Mouse (Mus musculus): ENCODE measurements around the gene Glb1.

The Glb1 gene

DNA sequence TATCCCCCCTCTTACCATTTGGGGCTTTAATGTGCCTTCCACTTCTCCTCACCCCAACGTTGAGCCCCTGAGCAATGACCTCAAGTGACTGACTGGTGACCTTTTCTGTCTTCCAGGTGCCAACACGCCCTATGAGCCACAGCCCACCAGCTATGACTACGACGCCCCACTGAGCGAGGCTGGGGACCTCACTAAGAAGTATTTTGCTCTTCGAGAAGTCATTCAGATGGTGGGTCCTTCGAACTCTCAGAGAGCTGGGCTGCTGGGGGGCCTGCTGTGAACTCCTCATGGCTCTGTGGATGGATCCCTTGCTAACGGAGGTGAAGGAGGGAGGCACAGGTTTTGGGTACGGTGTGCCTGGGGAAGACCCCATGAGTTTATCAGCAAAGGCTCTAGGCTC, 42.0 kb downstream of the Glb1 start:
- DNase-seq (ENCODE audit: low read depth, low spot score) = no peak

DNA sequence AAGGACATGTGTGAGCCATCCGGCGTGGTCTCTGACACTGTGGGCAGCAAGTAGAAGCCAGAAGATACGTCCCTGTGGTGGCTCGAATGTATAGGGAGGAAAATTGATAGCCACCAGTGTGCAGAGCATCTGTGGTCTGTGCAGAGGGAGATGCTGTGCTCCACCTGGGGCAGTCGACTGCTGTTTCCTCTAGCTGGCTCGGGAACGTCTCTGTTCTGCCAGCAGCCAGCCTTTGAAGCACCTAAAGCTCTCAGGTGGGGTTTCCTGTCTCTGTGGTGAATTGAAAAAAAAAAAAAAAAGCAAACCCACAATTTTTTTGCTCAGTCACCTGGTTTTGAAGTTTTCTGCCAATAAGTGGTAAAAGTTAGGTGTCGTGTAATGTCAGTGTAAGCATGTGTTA, 42.5 kb downstream of the Glb1 start:
- no peak for DNase-seq (ENCODE audit: low read depth, low spot score)

DNA sequence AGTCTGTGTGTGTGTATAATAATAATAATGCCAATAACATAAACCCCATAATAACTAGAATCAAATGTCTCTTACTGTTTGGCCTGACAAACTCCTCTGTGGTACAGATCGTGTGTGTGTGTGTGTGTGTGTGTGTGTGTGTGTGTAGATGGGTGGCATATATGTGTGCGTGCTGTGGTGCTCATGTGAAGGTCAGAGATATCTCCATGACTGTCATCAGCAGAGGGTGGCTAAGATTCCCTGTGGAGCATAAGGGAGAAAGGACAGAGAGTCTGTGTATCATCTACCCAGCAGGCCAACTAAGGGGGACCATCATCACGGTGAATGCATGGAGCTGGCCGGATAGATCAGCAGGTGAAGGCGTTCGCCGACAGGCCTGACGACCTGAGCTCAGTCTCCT, 46.0 kb downstream of the Glb1 start:
- no peak for DNase-seq (ENCODE audit: low read depth, low spot score)

DNA sequence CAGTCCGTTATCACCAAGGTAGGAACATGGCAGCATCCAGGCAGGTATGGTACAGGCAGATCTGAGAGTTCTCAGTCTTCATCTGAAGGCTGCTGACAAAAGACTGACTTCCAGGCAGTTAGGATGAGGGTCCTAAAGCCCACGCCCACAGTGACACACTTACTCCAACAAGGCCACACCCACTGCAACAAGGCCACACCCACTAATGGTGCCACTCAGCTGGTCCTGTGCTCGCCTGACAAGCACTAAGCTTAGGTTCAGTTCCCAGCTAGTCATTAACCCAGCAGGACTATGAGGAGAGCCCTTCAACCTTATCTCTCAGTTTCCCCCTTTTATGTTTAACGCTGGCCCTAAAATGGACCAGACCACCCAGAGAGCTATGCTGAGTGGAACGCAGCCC, 47.8 kb downstream of the Glb1 start:
- DNase-seq (ENCODE audit: low read depth, low spot score) = no peak

DNA sequence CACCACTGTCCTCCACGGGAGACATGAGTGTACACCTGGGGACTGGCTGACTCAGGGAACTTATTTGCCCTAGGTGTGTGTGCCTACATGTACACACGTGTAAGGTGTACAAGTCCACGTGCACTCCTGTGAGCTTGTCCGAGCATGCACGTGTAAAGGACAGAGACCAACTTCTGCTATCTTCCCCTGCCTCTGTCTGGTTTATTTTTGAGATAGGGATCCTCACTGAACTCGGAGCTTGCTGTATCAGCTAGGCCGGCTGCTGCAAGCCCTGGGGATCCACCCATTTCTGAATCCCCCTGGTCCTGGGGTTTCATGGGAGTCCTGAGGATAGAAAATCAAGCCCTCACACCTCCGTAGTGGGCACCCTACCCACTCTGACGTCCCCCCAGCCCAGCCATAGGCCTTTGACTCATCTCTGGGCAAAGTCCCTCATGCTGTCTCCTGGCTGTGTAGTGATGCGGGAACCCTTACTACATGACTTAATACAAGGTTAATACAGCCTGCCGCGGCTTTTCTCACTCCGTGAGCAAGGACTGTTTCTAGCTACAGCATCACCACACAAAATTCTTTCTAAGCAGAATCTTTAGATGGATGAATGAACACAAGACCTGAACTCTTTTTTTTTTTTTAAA, 48.4 kb downstream of the Glb1 start:
- DNase-seq (ENCODE audit: low read depth, low spot score) = no peak

DNA sequence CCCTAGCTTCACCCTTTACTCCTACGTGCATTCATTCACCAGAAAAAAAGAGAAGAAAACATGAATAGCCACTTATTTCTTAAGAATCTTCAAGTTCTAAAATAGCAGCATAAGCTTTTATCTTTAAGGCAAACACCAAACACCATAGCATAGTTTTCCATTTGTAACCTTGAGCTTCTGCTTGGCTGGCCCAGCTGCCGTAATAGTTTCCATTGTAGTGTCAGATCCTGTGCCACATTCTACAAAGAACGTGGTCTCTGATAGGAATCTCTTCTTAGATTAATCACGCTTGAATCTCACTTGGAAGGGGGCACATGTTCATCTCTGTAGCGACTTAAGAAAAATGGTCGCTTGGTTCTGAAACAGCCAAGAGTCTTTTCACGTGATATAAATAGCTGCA, 50.7 kb downstream of the Glb1 start:
- no peak for DNase-seq (ENCODE audit: low read depth, low spot score)

DNA sequence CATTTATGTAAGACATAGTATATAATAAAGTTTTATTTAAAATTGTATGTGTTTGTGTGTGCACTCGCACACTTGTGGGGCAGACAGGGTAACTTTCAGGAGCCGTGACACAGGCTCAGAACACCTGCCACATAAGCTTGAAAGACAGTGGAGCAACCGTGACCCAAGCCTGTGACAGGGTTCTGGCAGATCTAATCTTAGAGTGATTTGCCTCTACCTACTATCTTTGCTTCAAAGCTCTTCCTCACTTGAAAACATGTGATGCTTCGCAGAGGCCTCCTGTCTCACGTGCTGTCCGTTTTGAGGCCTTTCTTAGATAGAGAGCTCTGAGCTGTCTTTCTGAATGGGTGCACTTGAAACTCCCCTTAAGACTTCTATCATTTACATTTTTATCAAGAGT, 51.5 kb downstream of the Glb1 start:
- DNase-seq (ENCODE audit: low read depth, low spot score) = no peak

DNA sequence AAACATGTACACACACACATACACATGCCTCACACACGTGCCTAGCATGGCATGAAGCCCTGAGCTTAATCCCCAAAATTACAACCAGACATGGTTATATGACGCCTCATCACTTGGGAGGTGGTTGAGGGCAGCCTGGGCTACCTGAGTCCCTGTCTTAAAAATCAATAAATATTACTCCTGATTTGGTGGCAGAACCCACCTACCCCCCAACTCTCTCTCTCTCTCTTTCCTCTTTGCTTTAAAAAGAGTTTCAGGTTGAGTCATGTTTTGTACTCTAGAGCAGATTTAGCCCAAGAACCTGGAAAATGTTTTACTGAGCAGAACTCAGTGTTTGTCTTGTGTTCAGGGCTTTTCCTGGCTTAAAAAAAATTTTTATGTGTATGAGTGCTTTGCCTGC, 54.5 kb downstream of the Glb1 start:
- DNase-seq (ENCODE audit: low read depth, low spot score) = no peak

DNA sequence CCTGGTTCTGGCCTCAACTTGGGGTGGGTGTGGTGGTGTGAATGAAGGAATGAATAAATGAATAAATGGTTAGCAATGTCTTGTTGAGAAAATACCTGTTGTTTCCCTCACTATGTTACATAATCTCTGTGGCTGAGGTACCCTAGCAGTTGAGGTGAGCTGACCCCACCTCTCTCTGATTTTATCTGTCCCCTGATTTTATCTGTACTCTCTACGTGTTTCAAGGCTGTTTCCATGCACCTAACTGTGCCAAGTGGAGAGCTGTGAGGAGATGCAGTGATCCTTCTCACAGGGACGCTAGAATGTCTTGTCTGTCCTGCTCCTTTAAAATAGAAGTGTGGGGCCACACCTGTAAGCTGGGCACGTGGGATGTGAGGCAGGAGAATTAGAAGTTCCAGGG, 57.6 kb downstream of the Glb1 start:
- DNase-seq (ENCODE audit: low read depth, low spot score) = no peak

DNA sequence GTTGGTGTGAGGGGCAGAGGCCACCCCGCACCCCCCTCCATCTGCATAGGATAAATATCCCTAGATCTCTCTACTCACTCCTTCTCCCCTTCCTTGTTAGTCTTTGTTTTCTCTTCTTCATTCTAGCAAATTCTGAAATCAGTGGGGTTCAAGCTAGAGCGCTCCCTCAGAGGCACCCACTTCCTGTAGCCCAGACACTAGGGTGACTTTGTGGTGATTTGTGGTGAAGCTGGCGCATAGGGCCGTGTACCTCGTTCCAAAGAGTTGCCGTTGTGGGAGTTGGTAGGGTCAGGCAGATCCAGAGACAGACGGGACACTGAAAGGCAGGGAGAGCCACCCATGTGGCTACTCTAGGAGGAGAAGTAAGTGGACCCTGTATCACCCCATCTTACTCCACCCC, 61.7 kb downstream of the Glb1 start:
- no peak for DNase-seq (ENCODE audit: low read depth, low spot score)

DNA sequence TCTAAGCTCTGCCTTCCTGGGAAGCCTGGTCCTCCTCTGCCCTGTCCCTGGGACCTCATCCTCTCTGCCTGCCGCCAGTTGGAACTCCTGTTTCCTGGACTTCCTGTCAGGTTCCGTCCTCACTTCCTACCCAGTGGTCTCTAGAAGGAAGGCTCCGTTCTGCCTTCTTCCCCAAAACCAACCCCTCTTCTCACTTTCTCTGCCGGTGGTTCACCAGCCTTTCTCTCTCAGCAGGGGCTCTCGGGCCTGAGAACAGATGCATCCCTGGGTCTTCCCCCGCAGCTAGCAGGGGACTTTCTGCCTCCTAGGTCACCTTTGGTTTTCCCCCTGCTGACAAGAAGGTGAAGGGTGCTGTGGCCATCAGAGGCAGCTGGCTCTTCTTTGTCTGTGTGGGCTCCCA, 64.6 kb downstream of the Glb1 start:
- DNase-seq (ENCODE audit: low read depth, low spot score) = no peak

DNA sequence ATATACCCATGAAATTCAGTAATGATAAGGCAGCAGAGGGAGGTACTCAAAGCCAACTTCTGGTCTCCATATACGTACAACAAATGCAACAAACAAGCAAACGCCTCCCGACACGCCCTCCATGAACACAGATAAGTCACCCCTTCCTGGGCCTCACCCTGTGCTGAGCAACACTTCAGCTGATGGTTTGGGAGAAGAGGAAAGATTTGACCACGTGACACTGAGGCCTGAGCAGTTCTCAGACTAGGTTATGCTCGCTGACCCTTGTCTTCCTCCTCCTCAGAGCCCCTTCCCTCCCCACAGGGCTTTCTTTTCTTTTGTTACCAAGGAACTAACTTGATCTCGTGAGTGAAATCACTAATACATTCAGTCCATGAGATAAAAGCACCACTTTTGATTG, 66.0 kb downstream of the Glb1 start:
- DNase-seq (ENCODE audit: low read depth, low spot score) = no peak

DNA sequence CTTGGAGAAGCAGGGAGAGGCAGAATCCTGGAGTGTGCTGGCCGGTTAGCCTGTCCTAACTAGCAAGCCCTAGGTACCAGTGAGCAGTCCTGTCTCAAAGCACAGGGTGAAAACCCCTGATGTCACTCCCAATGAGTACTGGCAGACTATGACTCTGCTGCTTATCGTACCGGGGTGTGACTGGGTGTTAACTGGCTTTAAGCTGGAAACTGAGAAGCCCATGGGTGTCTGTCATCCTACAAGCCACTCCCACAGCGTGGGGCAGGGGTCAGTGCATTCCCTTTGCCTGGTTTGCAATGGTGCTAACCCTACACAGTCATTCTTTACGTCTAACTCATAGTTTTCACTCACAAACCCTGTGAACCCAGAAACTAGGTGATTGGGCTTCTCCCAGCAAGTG, 67.3 kb downstream of the Glb1 start:
- no peak for DNase-seq (ENCODE audit: low read depth, low spot score)

DNA sequence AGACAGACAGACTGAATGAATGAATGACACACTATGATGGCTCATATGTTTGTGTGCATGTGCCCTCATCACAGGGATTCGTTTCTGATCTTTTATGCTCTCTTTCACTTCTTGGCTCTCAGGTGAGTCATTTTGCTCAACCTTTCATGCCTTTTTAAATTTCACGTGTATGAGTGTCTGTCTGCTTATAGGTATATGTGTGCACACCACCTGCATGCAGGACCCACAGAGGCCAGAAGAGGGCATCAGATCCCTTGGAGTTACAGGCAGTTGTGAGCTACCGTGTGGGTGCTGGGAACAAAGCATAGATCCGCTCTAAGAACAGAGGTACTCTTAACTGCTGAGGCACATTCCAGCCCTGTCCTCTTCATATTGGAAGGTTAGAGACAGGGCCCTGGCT, 67.8 kb downstream of the Glb1 start:
- DNase-seq (ENCODE audit: low read depth, low spot score) = no peak

DNA sequence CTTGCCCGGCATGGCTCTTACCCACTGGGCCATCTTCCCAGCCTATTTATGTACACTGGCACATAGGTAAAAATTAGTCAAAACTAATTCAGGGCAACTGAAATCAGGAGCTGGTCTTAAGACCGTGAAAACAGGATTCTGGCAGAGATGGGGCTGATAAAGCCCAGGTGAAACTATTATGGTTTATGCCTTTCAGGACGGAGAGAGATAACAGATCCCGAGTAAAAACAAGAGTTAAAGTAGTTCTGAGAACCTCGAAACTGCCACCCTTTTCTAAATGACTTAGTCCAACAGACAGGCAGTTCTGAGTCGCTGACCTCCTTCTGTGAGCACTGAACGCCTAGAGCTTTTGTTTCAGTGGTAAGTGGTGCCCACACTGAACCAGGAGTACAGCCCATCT, 71.0 kb downstream of the Glb1 start:
- DNase-seq (ENCODE audit: low read depth, low spot score) = no peak

DNA sequence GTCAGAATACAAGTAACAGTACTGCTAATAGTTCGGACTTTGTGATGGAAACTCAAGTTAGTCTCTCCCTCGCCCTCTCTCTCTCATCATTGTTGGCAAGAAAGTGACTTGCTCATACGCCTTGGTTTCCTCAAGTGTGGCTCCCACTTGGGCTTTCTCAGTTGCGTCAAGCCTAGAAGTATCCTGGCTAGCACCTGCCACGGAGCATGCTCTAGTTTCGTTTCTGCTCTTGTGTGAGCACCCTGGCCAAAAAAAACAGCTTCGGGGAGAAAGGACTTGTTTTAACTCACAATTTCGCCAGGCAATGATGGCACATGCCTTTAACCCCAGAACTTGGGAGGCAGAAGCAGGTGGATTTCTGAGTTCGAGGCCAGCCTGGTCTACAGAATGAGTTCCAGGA, 76.1 kb downstream of the Glb1 start:
- no peak for DNase-seq (ENCODE audit: low read depth, low spot score)

DNA sequence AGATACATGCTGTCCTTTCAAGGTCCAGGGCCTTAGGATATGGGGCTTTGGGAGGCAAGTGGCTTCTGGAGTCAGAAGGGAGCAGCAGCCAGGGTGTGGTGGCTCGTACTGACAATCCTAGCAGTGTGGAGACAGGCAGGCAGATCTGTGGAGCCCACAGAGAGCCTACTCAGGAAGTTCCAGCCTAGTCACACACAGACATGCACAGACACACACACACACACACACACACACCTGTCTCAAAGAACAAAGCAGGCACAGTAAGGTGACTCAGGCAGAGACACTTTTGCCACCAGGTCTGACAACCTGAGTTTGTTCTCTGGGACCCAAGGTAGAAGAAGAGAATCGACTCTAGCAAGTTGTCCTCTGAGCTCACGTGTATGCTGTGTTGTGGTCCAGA, 80.1 kb downstream of the Glb1 start:
- no peak for DNase-seq (ENCODE audit: low read depth, low spot score)

DNA sequence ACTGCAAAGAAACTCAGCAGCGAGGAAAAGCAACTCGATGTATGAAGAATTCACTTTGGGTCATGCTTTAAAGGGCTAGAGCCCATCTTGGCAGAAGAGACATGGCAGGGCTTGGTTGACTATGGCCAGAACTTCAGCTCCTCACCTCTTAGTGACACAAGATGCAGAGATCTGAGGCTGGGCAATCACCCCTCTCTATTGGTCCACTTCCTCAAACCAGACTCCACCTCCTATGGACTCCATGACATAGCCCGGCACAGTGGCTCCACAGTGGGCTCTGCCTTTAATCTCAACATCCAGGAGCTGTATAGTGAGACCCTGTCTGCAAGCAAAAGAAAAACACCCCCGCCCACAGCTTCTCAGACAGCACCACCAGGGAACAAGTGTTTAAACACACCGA, 83.9 kb downstream of the Glb1 start:
- DNase-seq (ENCODE audit: low read depth, low spot score) = no peak

DNA sequence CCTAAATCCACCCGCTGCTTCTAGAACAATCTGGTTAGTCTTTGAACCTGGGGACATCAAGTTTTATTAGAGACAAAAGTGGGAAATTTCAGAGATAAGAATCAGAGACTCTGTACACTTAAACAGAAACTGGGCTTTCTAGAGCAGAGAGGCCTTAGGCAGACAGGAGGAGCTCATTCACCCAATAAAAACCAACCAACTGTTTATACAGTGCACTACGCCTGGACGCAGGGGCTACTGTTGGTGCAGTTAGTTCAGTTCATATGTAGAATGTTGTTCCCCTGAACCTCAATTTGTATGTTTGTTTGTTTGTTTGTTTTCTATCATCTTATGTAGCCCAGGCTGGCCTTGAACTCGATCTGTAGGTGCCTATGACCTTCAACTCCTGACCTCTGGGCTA, 85.9 kb downstream of the Glb1 start:
- DNase-seq (ENCODE audit: low read depth, low spot score) = no peak

DNA sequence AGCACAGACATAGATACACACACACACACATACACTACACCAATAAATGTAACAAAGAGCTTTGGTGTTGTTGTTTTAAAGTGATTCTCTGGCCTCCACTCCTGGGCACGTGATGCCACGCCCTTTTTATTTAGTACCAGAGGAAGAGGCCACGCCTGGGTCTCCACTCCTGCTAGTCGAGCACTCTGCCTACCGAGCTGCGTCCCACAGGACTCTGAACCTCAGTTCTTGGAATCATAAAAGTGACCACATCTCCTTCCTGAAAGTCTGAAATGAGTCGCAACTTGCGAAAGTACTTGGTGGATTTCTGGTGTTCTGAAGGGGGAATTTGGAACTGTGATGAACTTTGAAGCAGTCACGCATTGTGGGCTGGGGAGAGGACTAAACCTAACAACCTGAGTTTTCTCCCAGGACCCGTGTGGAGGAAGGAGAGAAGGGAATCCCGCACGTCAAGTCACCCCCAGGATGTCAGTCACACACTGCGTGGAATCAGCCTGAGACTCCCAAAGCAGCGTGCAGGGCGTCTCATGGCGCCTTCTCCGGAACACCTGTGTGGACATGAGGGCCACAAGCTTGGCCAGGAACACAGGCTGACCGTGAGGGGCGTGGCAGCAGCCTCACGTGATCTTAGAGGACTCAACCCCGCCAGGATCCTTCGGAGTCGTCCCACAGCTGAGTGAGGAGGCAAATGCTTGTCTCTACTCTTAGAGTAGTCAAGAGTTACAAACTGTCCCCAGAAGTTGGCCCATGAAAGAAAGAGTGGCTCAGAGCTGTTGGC, 86.8 kb downstream of the Glb1 start:
- no peak for DNase-seq (ENCODE audit: low read depth, low spot score)

DNA sequence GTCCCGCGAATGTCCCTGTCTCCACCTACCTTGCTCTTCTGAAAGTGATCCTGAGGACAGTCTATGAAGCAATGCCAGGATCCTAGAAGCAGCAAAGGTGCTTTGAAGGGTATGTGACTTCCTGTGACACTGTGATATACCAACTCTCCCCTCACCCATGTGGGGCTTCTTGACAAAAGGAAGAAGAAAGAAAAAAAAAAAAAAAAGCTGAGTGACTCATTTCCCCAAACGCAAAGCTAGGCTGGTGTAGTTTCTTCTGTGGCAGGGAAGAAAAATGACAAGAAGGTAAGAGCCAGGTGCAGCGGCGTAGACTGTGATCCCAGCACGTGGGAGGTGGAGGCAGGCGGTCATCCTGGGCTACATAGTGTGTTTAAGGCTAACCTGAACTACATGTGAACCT, 95.6 kb downstream of the Glb1 start:
- DNase-seq (ENCODE audit: low read depth, low spot score) = no peak

DNA sequence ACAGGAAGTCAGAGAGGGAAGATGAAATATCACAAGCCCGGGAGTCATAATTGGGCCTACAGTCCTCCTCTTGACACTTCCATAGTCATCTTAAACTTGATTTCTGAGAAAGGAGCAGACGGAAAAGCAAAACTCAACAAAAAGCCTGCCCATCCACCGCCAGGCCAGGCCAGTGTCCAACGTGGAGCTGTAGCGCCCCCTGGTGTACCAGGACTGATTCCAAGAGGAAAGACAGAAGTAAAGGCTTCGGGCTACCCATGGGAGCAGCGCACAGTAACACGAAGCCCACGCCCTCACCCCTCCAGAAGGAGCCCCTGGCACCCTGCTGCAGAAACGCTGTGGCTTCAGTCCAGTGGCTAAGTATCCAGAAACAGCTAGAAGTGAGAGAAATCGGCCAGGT, 97.3 kb downstream of the Glb1 start:
- DNase-seq (ENCODE audit: low read depth, low spot score) = peak; percentile 91

DNA sequence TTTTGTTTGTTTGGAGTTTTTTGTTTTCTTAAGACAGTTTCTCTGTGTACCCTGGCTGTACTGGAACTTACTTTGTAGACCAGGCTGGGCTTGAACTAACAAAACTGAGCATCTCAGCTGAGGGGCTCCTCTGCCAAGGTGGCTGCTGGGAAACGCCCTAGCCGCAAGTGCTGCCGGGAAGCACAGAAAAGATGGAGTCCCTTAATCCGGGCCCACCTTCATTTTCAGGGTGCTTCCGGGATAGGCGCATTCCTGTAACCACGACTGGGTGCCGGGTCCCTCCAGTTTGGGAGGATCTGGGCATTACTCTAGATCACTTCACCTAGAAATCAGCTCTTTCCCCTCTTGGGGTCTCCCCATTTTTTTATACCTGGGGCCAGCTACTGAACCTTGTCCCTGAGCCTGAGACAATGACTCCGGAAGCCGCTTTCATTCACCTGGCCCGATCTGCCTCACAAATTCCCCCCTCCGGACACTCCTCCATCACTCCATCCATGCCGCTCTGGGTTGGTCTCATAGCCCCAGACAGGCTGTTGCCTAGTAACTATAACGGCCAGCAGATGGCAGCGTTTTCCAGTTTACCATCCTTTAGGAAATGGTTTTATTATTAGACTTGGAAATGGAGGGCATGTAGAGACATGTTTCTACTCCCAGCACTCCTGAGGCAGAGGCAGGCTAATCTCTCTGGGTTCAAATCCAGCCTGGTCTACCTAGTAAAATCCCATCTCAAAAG, 99.1 kb downstream of the Glb1 start:
- peak; percentile 72 for DNase-seq (ENCODE audit: low read depth, low spot score)
